8 mouse cellular contexts compared by ENCODE assay signal in the genomic region with DNA sequence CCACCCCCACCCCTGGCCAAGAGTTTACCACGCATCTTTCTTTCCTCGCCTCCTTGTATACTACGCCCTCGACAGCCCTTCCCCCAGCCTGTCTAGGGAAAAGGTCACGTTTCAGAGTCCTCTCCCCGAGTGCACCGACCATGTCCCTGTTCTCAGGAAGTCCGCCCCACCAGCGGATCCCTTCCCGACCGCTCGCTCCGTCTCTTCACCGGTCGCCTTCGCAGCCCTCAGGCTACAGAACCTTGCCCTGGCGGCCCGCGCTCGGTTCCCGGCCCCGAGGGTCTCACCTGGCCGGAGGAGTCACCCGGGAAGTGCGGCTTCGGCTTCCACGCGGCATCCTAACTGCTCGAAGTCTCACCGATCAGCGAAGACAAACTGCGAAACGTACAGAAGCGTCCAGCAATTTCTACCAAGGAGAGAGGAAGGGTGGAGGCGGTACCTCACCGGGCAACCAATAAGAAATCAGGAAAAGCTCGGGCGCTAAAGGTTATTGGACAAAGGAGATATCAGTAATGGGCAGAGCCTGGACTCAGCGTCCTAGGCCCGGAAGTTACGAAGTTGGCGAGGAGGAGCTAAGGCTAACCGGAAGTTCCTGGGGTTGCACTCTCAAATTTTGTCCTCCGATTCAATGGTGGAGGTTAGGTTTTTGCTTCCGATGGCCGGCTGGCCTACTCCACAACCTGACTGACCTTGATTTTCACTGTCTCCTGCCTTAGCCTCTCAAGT. TPM values are rescaled to one million over a fixed set of nuclear protein-coding genes. Genes with fewer than 3 reads are reported as not detected.
A peak's percentile ranks its signal among the peaks of the same experiment; 100 is the strongest.
DNase-seq lines count a peak whose midpoint lies in the region; ATAC-seq lines count a peak whose summit lies in the region.

TSS of gene Chchd2 (minus strand) at position 560 of the 726 bp plus-strand sequence.

- under 1% methylated on average over 46 of the region's 46 CpGs for WGBS in heart, embryonic 13.5 days
- under 1% methylated on average over 46 of the region's 46 CpGs for WGBS in liver, embryonic 12.5 days (ENCODE audit: insufficient replicate concordance)
- WGBS in stomach, embryonic 15.5 days = under 1% methylated on average over 46 of the region's 46 CpGs

- H3K9ac ChIP-seq in heart, embryonic 13.5 days = peak within 1 kb of the TSS; percentile 87
- H3K9ac ChIP-seq in liver, embryonic 12.5 days = peak within 1 kb of the TSS; percentile 92
- H3K9ac ChIP-seq in stomach, embryonic 15.5 days = peak within 1 kb of the TSS; percentile 71

- H3K4me3 ChIP-seq in brown adipose tissue, adult 24 weeks (ENCODE audit: insufficient read depth, low read depth, low read length) = peak within 1 kb of the TSS; percentile 70
- peak within 1 kb of the TSS; percentile 69 for H3K4me3 ChIP-seq in heart, embryonic 13.5 days
- H3K4me3 ChIP-seq in liver, embryonic 12.5 days = peak within 1 kb of the TSS; percentile 83
- peak within 1 kb of the TSS; percentile 86 for H3K4me3 ChIP-seq in stomach, embryonic 15.5 days (replicated peaks)

- no peaks in the 10 kb centered on the region for H3K9me3 ChIP-seq in heart, embryonic 13.5 days
- H3K9me3 ChIP-seq in liver, embryonic 12.5 days (replicated peaks) = no peaks in the 10 kb centered on the region
- no peaks in the 10 kb centered on the region for H3K9me3 ChIP-seq in stomach, embryonic 15.5 days

- ATAC-seq in heart, embryonic 13.5 days (ENCODE audit: extremely low read depth, insufficient number of reproducible peaks, low FRiP score, low TSS enrichment) = peak; percentile 98
- ATAC-seq in liver, embryonic 12.5 days = peak; percentile 99
- peak; percentile 100 for ATAC-seq in stomach, embryonic 15.5 days (ENCODE audit: insufficient read depth, low FRiP score, low read depth)

- peak within 1 kb of the TSS; percentile 95 for H3K4me2 ChIP-seq in heart, embryonic 13.5 days
- peak within 1 kb of the TSS; percentile 85 for H3K4me2 ChIP-seq in liver, embryonic 12.5 days
- H3K4me2 ChIP-seq in stomach, embryonic 15.5 days = peak within 1 kb of the TSS; percentile 65

- peak within 1 kb of the TSS; percentile 93 for H3K27ac ChIP-seq in brown adipose tissue, adult 24 weeks (replicated peaks; ENCODE audit: low read depth, low read length)
- peak within 1 kb of the TSS; percentile 95 for H3K27ac ChIP-seq in heart, embryonic 13.5 days (replicated peaks)
- H3K27ac ChIP-seq in liver, embryonic 12.5 days = peak within 1 kb of the TSS; percentile 99
- H3K27ac ChIP-seq in stomach, embryonic 15.5 days = peak within 1 kb of the TSS; percentile 97

- H3K36me3 ChIP-seq in heart, embryonic 13.5 days = peaks cover 27% of the 10 kb centered on the region
- peaks cover 32% of the 10 kb centered on the region for H3K36me3 ChIP-seq in liver, embryonic 12.5 days
- peaks cover 10% of the 10 kb centered on the region; the same call in 1 of the 2 replicates for H3K36me3 ChIP-seq in stomach, embryonic 15.5 days

- peak; percentile 93 for DNase-seq in CD4-positive, CD25-positive, alpha-beta regulatory T cell, adult 2 months (ENCODE audit: low read depth, low spot score)
- peak; percentile 95 for DNase-seq in fat pad, adult 2 months (ENCODE audit: extremely low read depth, low read depth, low spot score)
- DNase-seq in kidney, postnatal 10 days = peak; percentile 94
- peak; percentile 83 to 86 for DNase-seq in natural killer cell, adult 2 months (ENCODE audit: low spot score in 2 of 2)

- no peaks in the 10 kb centered on the region for H3K27me3 ChIP-seq in heart, embryonic 13.5 days (replicated peaks)
- H3K27me3 ChIP-seq in liver, embryonic 12.5 days (replicated peaks) = no peaks in the 10 kb centered on the region
- no peaks in the 10 kb centered on the region for H3K27me3 ChIP-seq in stomach, embryonic 15.5 days (replicated peaks)

- H3K4me1 ChIP-seq in brown adipose tissue, adult 24 weeks (ENCODE audit: control insufficient read depth, insufficient read depth, insufficient read length, low read length) = peaks cover 5% of the 10 kb centered on the region; the same call in 1 of the 2 replicates
- peaks cover 20% of the 10 kb centered on the region for H3K4me1 ChIP-seq in heart, embryonic 13.5 days
- peaks cover 19% of the 10 kb centered on the region for H3K4me1 ChIP-seq in liver, embryonic 12.5 days
- 0 out of 2 replicates have a peak, but pooled peaks cover 7% of the 10 kb centered on the region for H3K4me1 ChIP-seq in stomach, embryonic 15.5 days

RNA-seq across cellular contexts. Expression of gene Chchd2, which starts in this region (rescaled TPM):
- polyA plus RNA-seq in brown adipose tissue, adult 24 weeks (2012; ENCODE audit: insufficient read depth, insufficient read length, missing spikeins) = 1,785 and 1,958 TPM in 2 replicates
- 837 and 1,007 TPM in 2 replicates for polyA plus RNA-seq in heart, embryonic 13.5 days (2015; fragmentation: Nextera tagmentation; extraction: Ambion mirVana)
- 607 and 628 TPM in 2 replicates for polyA plus RNA-seq in liver, embryonic 12.5 days (2016; fragmentation: Nextera tagmentation; extraction: Ambion mirVana)
- 880 and 948 TPM in 2 replicates for polyA plus RNA-seq in stomach, embryonic 15.5 days (2015; fragmentation: Nextera tagmentation; extraction: Ambion mirVana)

Comparison
In these comparisons a context has a peak if more than half of its experiments do, and no peak if none do; other contexts are left out.
1. Peak in every context shown above with its lines: DNase-seq, ATAC-seq, H3K4me3 ChIP-seq and H3K27ac ChIP-seq.